Mouse (Mus musculus) brain, adult 10 weeks (tissue): Measurements from ENCODE around the gene Gm13030. TPM values are rescaled to one million over a fixed set of nuclear protein-coding genes. Genes with fewer than 3 reads are reported as not detected.

Source experiments
- polyA plus RNA-seq: library from polyadenylated mRNA; stranded (reverse); fragments of 350-450 nt; fragmentation: Illumina TruSeq; extraction: RNeasy Lipid Tissue Mini Kit (QIAGEN cat#74804); gene quantifications from one replicate; pipeline ENCODE4 v1.2.3, GENCODE M21; 2015; ENCODE audit warnings: low read depth, low replicate concordance

Gene Gm13030
- not detected for polyA plus RNA-seq

DNA sequence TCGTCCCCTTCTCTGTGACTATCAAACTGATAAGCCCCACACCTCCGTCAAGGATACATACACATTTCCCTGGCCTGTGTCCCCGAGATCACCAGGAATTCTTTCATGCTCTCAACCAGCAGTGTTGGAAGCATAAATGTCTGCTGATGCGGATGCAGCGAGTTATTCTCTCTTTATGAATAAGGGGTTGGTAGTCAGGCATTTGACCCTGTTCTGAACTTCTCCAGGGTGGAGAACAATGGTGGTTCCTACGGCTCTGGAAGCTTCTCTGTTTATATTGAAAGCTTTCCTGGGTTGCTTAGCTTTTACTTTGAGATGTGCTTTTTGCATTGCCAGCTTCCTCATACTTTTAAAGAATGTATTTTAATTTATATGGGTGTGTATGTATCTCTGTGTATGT, at the start of gene Gm13030:
Gene Gm13030, minus strand, starts transcription at position 101 of the 400 bp plus-strand sequence.

DNA sequence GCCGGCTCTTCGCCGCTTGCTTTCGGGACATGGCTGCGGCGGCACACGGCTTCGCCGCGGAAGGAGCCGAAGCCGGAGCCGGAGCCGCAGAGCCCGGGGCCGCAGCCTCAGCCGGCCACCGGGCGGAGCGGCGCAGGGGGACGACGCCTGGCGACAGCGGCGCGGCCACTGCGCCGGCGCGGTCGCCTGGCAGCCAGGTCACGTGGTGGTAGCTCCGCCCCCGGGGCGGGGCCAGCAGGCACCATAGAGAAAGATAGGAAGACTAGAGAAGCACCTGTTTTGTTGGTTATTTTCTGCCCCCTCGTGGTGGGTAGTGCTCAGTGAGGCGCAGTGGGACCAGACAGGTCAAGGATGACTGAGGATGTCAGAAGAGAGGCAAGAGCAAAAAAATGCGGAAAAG, 40.0 kb upstream of the Gm13030 start, which contains the start of gene Otud3:
Gene Otud3, minus strand, starts transcription at position 149 of the 400 bp plus-strand sequence.

DNA sequence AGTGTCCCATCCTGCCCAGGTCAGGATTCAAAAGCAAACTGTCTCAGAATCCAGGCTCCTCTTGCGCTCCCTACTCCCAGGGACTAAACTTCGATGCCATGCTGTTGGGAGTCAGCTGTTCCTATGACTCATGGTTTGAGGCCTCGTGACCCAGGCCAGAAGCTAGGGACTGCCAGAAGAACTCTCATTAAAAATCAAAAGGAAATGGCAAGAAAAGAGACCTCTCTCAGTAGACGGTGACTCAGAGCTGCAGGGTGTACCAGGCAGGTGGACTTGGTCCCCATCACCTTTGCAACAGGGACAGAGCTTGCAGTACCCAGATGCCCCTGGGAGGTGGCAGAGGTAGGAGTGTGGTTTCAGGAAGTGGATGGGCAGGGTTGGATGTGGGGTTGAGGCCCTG, 4.0 kb upstream of the Gm13030 start, which contains the start of gene Pla2g2e:
Gene Pla2g2e, plus strand, starts transcription at position 212 of the 400 bp plus-strand sequence.

DNA sequence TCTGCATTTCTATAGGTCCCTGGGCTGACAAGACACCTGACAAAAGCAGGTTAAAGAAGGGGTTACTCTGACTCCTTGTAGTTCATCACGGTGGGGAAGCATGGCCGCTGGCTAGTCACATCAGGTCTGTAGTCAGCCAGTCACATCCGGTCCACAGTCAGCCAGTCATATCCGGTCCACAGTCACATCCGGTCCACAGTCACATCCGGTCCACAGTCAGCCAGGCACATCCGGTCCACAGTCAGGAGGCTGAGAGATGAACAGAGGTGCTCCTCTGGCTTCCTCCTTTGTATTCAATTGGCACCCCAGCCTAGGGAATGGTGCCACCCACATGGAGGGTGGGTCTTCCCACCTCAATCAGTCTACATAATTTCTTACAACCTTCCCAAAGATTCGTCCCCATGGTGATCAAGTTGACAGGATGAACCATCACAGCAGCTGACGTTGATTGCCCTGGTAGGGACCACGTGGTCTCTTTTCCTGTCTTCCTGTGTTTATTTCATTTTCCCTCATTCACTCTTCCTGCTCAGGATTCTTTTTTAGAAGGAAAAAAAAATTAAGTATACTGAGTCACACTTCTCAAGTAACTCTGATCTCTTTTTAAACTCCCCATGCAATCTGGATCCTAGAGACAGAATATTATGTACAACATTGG, 10.3 kb downstream of the Gm13030 start, which contains the start of gene Pla2g5:
Gene Pla2g5, minus strand, starts transcription at position 139 of the 655 bp plus-strand sequence.

Other genes starting within 250 kb of the Gm13030 start
- gene Vwa5b1, start 238.1 kb downstream of the Gm13030 start, polyA plus RNA-seq = 2.4 TPM
- gene Pla2g2c, start 149.2 kb downstream of the Gm13030 start, polyA plus RNA-seq = not detected
- gene Ubxn10, start 136.8 kb downstream of the Gm13030 start, polyA plus RNA-seq = 2.0 TPM
- 0.82 TPM for gene Pla2g2f, start 116.3 kb downstream of the Gm13030 start, polyA plus RNA-seq
- gene Pla2g2d, start 98.2 kb downstream of the Gm13030 start, polyA plus RNA-seq = 0.34 TPM
- gene Pla2g5, start 10.5 kb downstream of the Gm13030 start, polyA plus RNA-seq = 2.1 TPM
- gene Pla2g2e, start 4.0 kb upstream of the Gm13030 start, polyA plus RNA-seq = not detected
- gene Otud3, start 40.0 kb upstream of the Gm13030 start, polyA plus RNA-seq = 10.1 TPM
- gene Rnf186, start 93.1 kb upstream of the Gm13030 start, polyA plus RNA-seq = not detected
- 1.5 TPM for gene Tmco4, start 98.9 kb upstream of the Gm13030 start, polyA plus RNA-seq
- gene Htr6, start 201.6 kb upstream of the Gm13030 start, polyA plus RNA-seq = 4.0 TPM
- 59.3 TPM for gene Nbl1, start 219.0 kb upstream of the Gm13030 start, polyA plus RNA-seq